ENCODE assay signal across 8 mouse cellular contexts in the genomic region with DNA sequence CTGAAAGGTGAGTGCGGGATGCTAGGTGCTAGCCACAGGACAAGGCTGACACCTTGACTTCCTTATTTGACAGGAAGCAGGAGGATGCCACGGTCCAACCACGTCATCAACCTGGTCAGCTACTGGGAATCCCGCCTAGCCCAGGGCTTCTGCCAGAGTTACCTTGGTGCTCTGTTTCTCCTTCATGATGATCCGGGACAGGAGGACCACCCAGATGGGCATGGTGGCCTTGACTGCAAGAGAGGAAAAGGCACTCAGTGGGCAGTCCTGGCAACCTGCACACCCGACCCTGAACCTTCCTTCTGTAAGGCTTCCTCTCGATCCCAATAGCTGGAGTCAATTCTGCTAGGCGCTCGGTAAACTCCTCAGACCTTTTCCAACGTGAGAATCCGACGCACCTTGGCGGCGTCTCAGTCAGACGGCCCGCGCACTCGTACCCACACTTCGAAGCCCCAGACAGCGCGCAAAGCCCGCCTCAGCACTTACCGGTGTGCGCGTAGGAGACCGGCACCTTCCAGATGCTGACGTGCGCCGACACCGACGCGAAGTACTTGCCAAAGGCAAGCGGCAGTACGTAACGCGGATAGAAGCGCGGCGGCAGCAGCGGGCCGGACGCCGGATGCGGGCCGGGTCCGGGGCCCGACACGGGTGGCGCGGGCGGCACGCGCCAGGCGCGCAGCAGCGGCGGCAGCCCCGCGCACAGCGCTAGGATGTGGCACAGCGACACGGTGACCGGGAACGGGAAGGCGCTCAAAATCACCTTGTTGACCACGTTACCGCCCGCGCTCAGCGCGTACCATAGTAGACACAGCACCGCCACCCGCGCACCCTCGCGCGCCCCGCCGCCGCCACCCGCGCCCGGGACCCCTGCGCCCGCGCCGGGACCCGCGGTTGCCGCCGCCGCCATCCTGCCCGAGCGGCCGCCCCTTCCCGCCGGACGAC. TPM values are rescaled to one million over a fixed set of nuclear protein-coding genes. Genes with fewer than 3 reads are reported as not detected.
DNase-seq lines count a peak whose midpoint lies in the region; ATAC-seq and TF ChIP-seq lines count a peak whose summit lies in the region.

Slc35e1 (minus strand) TSS at position 935 of the 942 bp plus-strand sequence.

- no peaks in the 10 kb centered on the region for H3K9me3 ChIP-seq in forebrain, embryonic 12.5 days
- no peaks in the 10 kb centered on the region for H3K9me3 ChIP-seq in lung, embryonic 16.5 days (ENCODE audit: control insufficient read depth, low read length)

- H3K9ac ChIP-seq in forebrain, embryonic 12.5 days, result peak within 1 kb of the TSS; percentile 85
- H3K9ac ChIP-seq in lung, embryonic 16.5 days (ENCODE audit: low read length), result peak within 1 kb of the TSS; percentile 90

- H3K4me2 ChIP-seq in forebrain, embryonic 12.5 days, result peak within 1 kb of the TSS; percentile 89
- peak within 1 kb of the TSS; percentile 82 for H3K4me2 ChIP-seq in lung, embryonic 16.5 days (ENCODE audit: low read depth, low read length)

- peak in 1 of 2 experiments; percentile 51 for DNase-seq in cerebellum, adult 2 months
- no peak for DNase-seq in cerebellum, postnatal 4 days (ENCODE audit: low spot score in 2 of 2)
- DNase-seq in adrenal gland, postnatal 14 days, result peak; percentile 55
- peak in 1 of 2 experiments; percentile 45 for DNase-seq in heart, postnatal 14 days
- DNase-seq in kidney, postnatal 4 days, result peak; percentile 48 to 58

- TF ChIP-seq CTCF in cerebellum, adult 2 months (IDR thresholded peaks at IDR 0.05; ENCODE audit: borderline replicate concordance, insufficient read depth, low read depth, low read length), result no peak
- no peak for TF ChIP-seq CTCF in olfactory bulb, adult 2 months (IDR thresholded peaks at IDR 0.05; ENCODE audit: insufficient read depth, low read depth, low read length)

- peak; percentile 67 for ATAC-seq in forebrain, embryonic 12.5 days (ENCODE audit: low FRiP score)
- ATAC-seq in lung, embryonic 16.5 days (ENCODE audit: low read depth), result peak; percentile 43; the same call in 1 of the 2 replicates

- intact Hi-C loops in heart, postnatal 14 days (cut with DNase I), result loop anchor here (2.0 to 5.0 kb wide), 3 partner anchors 55 to 255 kb away; no protein-coding TSS in a partner anchor

- H3K4me1 ChIP-seq in cerebellum, adult 2 months (ENCODE audit: control insufficient read depth, insufficient read depth, low read length), result peaks cover 27% of the 10 kb centered on the region
- H3K4me1 ChIP-seq in forebrain, embryonic 12.5 days, result peaks cover 32% of the 10 kb centered on the region
- peaks cover 22% of the 10 kb centered on the region for H3K4me1 ChIP-seq in lung, embryonic 16.5 days (replicated peaks; ENCODE audit: control insufficient read depth, insufficient read depth, low read length)
- peaks cover 9% of the 10 kb centered on the region for H3K4me1 ChIP-seq in olfactory bulb, adult 2 months (ENCODE audit: control insufficient read depth, insufficient read depth, low read length)

- H3K36me3 ChIP-seq in forebrain, embryonic 12.5 days (replicated peaks), result peaks cover 49% of the 10 kb centered on the region
- H3K36me3 ChIP-seq in lung, embryonic 16.5 days (ENCODE audit: control insufficient read depth, insufficient read depth, low read length), result peaks cover 33% of the 10 kb centered on the region

- no peaks in the 10 kb centered on the region for H3K27me3 ChIP-seq in cerebellum, adult 2 months (ENCODE audit: control insufficient read depth, insufficient read depth, low read length)
- no peaks in the 10 kb centered on the region for H3K27me3 ChIP-seq in forebrain, embryonic 12.5 days
- H3K27me3 ChIP-seq in lung, embryonic 16.5 days (ENCODE audit: control insufficient read depth, insufficient read depth, low read depth, low read length), result no peaks in the 10 kb centered on the region

- no peak for TF ChIP-seq POLR2A in cerebellum, adult 2 months (IDR thresholded peaks at IDR 0.05; ENCODE audit: borderline replicate concordance, insufficient read depth, low read length)
- no peak for TF ChIP-seq POLR2A in olfactory bulb, adult 2 months (IDR thresholded peaks at IDR 0.05; ENCODE audit: insufficient read depth, low read depth, low read length)

- WGBS in cerebellum, adult 2 months, result 1% methylated on average over 93 of the region's 98 CpGs
- under 1% methylated on average over 79 of the region's 98 CpGs for WGBS in forebrain, embryonic 12.5 days
- under 1% methylated on average over 72 of the region's 98 CpGs for WGBS in lung, embryonic 16.5 days
- WGBS in olfactory bulb, adult 2 months, result 1% methylated on average over 97 of the region's 98 CpGs

- peak within 1 kb of the TSS; percentile 88 for H3K4me3 ChIP-seq in cerebellum, adult 2 months (replicated peaks; ENCODE audit: insufficient read depth, low read depth, low read length)
- peak within 1 kb of the TSS; percentile 92 for H3K4me3 ChIP-seq in forebrain, embryonic 12.5 days (replicated peaks)
- H3K4me3 ChIP-seq in lung, embryonic 16.5 days (ENCODE audit: low read length), result peak within 1 kb of the TSS; percentile 96
- H3K4me3 ChIP-seq in olfactory bulb, adult 2 months (ENCODE audit: insufficient read depth, low read depth, low read length), result peak within 1 kb of the TSS; percentile 71

- peak within 1 kb of the TSS; percentile 21; the same call in 1 of the 2 replicates for H3K27ac ChIP-seq in cerebellum, adult 2 months (ENCODE audit: insufficient read depth, low read length)
- peak within 1 kb of the TSS; percentile 68 for H3K27ac ChIP-seq in forebrain, embryonic 12.5 days
- H3K27ac ChIP-seq in lung, embryonic 16.5 days (ENCODE audit: low read length), result peak within 1 kb of the TSS; percentile 83
- peak within 1 kb of the TSS; percentile 37; the same call in 1 of the 2 replicates for H3K27ac ChIP-seq in olfactory bulb, adult 2 months (ENCODE audit: insufficient read depth, low read depth, low read length)

RNA-seq across cellular contexts. Expression of gene Slc35e1, which starts in this region (rescaled TPM):
- 40.1 and 41.1 TPM in 2 replicates for polyA plus RNA-seq in cerebellum, adult 2 months (2012; rRNA removed)
- 33.6 and 34.9 TPM in 2 replicates for total RNA-seq in adrenal gland, postnatal 14 days (2021)
- polyA plus RNA-seq in forebrain, embryonic 12.5 days (2016; fragmentation: Nextera tagmentation; extraction: Ambion mirVana), result 16.4 and 21.2 TPM in 2 replicates
- total RNA-seq in heart, postnatal 14 days (2021), result 10 to 100 TPM; 44.1 to 47.8 TPM
- 7.5 and 7.6 TPM in 2 replicates for polyA plus RNA-seq in lung, embryonic 16.5 days (2015; fragmentation: Nextera tagmentation; extraction: Ambion mirVana)
- not detected in 2 replicates for polyA plus RNA-seq in olfactory bulb, adult 2 months (2012; ENCODE audit: insufficient read depth, insufficient read length, low replicate concordance, missing spikeins)

Comparison
In these comparisons a context has a peak if more than half of its experiments do, and no peak if none do; other contexts are left out.
1. DNase-seq: peak in adrenal gland, postnatal 14 days (single experiment) and kidney, postnatal 4 days (2 of 2); none in cerebellum, postnatal 4 days (0 of 2).
2. H3K27ac ChIP-seq: peak in every context shown above with its lines; median percentile 83 in lung, embryonic 16.5 days; 68 in forebrain, embryonic 12.5 days; 37 in olfactory bulb, adult 2 months; 21 in cerebellum, adult 2 months.
3. Peak in every context shown above with its lines, with median percentiles within 50 percentile points of each other: H3K4me3 ChIP-seq.